Mouse (Mus musculus) olfactory bulb, adult 2 months (tissue): ENCODE measurements around the gene Olfr1255.

Experiments used
- CTCF ChIP-seq: fragments of 200-500 bp; IDR thresholded peaks from 2 replicates; pipeline ENCODE4 v1.5.1; 2012; ENCODE audit warnings: low read depth, mild to moderate bottlenecking, low read length, moderate library complexity; ENCODE audit not compliant: insufficient read depth
- POLR2A ChIP-seq: fragments of 200-500 bp; IDR thresholded peaks from 2 replicates; pipeline ENCODE4 v1.6.1; 2012; ENCODE audit warnings: mild to moderate bottlenecking, low read depth, low read length, moderate library complexity; ENCODE audit not compliant: insufficient read depth

- TF ChIP-seq CTCF (no peak), POLR2A (no peak)
Measured at GRCm38 (mm10) chr2:89811751-89812150, at the start of gene Olfr1255.
